Mouse (Mus musculus) lung, postnatal 36 days (tissue): ENCODE measurements around the gene Shd.

Experiments
- DNase-seq: peaks from one replicate; pipeline ENCODE4 v3.0.0; 2022; ENCODE audit warnings: mixed read lengths

Gene Shd

DNA sequence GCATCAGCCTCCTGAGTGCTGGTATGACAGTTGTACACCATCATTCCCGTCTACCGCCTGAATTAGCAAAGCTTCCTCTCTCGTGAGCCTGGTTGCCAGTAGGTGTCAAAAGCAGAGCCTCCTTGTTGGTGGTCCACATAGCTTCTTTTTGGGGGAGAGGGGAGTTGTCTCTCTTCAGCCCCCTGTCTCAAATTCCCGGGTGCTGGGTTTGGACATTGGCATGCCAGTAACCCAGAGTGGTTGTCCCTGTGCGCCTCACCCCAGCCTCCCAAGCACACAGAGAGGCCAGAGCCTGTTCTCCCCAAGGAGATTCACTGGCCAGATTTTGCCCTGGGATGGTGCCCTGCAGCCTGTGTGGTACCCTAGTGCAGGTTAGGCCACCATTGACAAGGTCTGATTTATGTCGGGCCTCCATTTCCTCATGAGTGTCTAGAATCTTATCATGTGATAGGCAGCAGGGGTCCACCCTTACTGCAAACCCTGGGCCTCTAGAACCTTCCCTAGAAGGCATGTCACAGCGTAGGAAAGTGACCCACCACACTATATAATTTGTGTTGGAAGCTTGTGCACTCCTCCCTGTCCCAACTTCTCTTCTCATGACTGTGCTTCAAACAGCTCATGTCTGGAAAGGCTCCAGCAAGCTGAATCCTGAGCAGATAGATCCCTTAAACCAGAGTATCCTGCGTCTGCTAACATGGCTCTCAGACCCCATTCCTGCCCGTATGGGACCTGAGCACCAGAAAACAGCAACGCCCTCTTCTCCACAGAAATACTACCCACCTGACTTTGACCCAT lies 10.1 kb upstream of the Shd start:
- no peak for DNase-seq

- no peak for DNase-seq
Observed at GRCm38 (mm10) chr17:55960791-55961190, 9.5 kb upstream of the Shd start.

DNA sequence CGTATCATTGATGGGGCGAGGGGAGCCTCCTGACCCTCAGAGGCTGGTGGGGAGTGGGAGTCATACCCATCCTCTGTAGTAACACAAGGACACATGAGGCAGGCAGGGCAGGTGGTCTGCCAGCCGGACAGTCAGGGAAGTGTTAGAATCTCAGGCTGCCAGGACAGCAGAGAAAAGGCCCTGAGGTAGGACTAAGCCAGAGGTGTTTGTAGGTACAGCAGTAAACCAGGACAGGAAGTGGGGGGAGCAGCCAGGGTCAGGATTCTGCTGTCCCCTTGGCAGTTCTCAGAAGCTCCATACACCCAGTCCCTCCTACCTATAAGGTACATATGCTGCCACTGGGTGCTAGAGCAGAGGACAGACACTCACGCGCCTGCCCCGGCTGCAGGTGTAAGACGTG lies 8.6 kb upstream of the Shd start:
- no peak for DNase-seq

- peak; percentile 32 for DNase-seq
Observed at GRCm38 (mm10) chr17:55963171-55963570, 7.1 kb upstream of the Shd start.

GRCm38 (mm10) chr17:55964496-55964895 lies 5.8 kb upstream of the Shd start:
- no peak for DNase-seq

GRCm38 (mm10) chr17:55964996-55965395 lies 5.3 kb upstream of the Shd start:
- DNase-seq = no peak

- DNase-seq = no peak
Observed at GRCm38 (mm10) chr17:55967186-55967585, 3.1 kb upstream of the Shd start.

DNA sequence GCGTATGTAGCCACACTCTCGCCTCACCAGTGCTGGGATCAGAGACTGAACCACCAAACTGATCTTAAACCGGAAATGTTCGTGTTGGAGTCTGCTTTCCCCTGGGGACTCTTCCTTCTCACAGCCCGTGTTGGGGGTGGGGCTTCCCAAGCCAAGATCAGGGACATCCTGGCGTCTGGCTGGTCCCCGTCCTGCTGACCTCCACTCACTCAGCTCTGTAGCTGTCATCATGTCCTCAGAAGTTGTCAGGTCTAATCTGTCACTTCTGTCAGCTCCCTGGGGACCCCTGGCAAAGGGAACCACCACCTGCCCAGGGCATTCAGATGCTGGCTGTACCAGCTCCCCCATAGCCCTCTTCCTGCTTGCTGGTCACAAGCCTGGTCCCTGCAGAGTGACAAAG lies 2.1 kb upstream of the Shd start:
- DNase-seq = no peak

DNA sequence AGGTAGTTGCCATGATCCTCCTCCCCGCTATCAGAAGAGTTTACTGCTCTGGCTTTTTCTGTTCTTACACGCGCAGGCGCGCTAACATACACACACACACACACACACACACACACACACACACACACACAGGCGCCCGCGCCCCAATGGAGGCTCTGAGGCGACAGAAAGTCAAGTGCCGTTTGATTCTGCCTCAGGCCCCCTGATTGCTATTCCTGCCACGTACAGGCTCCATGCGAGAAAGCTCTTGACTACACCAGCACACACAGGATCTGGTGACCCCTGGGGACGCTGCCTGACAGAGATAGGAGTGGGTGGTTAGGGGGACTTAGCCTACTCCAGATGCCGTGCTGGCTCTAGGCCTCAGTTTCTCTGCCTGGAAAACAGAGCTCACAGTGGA lies 707 bp upstream of the Shd start:
- no peak for DNase-seq

- no peak for DNase-seq
Observed at GRCm38 (mm10) chr17:55971453-55971852, 1.2 kb downstream of the Shd start.

DNA sequence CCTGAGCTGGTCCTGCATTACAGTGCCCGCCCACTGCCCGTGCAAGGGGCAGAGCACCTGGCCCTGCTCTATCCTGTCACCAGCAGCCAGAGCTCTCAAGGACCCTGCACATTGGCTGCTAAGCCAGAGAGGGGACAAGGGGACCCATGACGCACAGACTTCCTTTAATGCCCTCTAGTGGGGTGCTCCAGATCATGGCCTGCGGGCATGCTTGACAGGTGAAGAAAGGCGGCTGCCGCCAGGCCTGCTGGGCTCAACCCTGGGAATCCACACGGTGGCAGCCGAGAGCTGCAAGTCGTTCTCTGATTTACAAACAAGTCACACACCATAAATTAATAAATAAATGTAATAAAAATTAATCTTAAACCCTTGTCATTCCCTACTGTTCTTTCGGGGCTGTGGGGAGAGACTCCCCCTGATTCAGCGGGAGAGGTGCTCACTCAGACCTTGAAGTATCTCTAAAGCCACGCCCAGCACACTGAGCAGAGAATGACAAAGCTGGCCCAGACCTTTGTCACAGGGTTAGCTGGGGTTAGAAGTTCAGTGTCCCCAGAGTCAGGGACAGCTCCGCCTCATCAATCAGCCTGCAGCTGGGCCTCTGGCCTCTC lies 6.1 kb downstream of the Shd start:
- DNase-seq = peak; percentile 87

- peak; percentile 34 for DNase-seq
Observed at GRCm38 (mm10) chr17:55977301-55977700, 7.0 kb downstream of the Shd start.

DNA sequence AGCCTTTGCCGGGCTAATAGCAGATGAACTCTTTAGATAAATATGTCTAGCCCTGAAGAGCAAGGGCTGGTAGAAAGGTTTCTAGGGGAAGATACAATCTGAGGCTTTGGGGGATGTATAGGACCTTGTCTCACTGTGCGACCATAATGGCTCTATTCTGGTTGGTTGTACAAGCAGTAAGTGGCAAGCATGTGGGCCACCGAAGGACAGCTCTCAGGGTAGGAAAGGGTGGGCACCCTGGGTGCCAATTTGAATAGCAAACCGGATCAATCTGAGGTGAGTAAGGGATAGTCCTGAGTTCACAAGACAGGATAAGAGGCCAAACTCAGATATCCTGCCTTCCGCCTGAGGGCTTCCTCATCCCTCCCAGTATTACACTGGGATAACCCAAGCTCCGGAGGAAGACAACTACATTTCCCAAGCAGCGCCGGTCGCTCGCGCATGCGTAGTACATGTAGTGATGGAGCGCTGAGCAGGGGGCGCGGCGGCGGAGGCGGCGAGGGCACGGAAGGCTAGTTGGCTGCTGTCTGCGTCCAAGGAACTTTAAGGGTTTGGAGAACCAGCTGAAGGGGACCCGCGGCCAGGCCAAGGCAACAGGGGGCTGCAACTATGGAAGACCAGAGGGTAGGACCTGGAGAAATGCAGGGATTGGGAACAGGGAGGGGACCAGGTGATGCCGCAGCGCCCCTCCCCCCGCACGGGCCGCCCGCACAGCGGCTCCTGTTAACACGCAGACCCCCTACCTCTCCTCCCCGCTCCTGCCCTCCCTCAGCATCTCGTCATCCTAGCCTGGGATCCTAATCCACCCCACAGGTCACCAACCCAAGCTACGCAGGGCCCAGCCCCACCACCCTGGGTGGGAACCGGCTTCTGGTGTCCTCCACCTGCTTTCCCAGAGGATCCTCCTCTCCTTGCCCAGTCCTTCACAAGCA lies 16.0 kb downstream of the Shd start, which contains the start of gene Fsd1:
TSS of gene Fsd1 (plus strand) at position 480 of the 932 bp plus-strand sequence.
- DNase-seq = no peak

DNA sequence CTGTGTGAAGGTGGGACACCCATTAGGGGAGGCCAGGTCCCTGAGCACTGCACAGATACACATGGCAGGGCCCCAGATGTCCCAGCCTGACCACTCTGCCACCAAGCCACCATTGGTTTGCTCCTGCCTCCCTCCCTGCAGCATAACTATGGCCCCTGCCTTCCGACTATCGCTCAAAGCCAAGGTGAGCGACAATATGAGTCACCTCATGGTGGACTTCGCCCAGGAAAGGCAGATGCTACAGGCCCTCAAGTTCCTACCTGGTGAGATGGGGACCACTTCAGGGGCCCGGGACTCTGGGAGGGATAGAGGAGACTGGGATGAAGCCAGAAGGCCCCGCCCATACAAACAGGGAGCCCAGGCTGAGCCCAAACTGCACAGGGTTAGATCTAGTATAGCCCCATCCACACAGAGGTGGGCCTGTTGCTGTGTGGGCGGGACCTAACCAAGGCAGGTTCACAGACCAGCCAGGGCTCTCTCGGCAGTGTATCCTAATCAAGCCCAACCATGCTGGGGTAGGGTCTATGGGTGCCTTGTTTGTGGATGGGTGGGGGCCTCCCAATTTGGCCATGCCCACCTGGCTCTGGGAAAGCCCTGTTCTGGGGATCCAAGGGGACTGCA lies 20.1 kb downstream of the Shd start:
- DNase-seq = no peak

GRCm38 (mm10) chr17:55996007-55996406 lies 25.7 kb downstream of the Shd start:
- no peak for DNase-seq

DNA sequence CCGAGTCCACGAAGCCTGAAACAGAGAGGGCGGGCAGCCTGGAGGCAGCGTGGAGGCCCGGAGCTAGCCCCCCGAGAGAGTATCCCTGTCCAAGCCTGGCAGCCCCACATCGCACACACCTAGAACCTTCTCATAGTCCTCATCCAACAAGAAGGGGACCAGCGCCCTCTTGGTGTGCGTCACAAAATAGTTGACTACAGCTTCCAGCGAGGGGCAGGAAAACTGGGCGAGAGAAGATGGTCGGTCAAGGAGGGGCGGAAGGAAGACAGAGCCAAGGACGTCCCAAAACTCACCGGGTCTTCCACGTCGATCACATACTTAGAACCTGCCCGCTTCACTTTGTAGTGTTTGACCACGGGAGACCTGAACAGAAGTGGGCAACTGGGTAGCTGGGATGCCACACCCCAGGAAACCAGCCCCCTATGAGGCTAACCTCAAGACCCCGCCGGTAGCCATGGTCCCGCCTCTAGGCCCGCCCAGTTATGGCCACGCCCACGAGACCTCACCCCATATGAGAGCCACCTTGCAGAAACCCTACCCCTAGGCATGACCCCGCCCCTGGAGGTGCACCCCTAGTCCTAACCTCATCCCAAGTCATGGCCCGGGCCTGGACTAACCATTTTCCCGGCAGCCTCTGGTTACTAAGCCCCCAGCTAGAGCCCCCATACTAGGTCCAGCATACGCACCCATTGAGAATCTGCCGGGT lies 29.7 kb downstream of the Shd start:
- no peak for DNase-seq

GRCm38 (mm10) chr17:56003000-56003399 lies 32.7 kb downstream of the Shd start:
- no peak for DNase-seq

- DNase-seq = peak; percentile 86
Observed at GRCm38 (mm10) chr17:56005415-56006061, 35.3 kb downstream of the Shd start, which contains the start of the genes Stap2 and Mpnd. TSS of gene Stap2 (minus strand) at chr17:56005584. TSS of gene Mpnd (plus strand) at chr17:56005711.

DNA sequence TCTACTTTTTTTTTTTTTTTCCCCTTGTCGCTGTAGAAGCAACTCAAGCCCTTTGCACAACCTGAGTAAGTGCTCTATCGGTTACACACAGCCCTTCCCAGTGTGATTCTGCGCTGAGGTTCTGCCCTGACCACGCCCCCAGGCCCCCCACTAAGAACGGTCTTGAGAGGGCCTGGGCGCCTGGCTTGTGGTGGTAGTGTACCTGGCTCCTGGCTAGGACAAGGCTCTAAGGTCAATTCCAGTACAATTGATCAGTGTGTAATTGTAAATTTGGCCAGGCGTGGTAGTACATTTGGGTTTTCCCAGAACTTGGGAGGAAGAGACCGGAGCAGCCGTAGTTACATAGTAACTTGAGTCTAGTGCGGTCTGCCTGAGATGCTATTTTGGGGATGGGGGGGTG lies 36.7 kb downstream of the Shd start:
- no peak for DNase-seq

DNA sequence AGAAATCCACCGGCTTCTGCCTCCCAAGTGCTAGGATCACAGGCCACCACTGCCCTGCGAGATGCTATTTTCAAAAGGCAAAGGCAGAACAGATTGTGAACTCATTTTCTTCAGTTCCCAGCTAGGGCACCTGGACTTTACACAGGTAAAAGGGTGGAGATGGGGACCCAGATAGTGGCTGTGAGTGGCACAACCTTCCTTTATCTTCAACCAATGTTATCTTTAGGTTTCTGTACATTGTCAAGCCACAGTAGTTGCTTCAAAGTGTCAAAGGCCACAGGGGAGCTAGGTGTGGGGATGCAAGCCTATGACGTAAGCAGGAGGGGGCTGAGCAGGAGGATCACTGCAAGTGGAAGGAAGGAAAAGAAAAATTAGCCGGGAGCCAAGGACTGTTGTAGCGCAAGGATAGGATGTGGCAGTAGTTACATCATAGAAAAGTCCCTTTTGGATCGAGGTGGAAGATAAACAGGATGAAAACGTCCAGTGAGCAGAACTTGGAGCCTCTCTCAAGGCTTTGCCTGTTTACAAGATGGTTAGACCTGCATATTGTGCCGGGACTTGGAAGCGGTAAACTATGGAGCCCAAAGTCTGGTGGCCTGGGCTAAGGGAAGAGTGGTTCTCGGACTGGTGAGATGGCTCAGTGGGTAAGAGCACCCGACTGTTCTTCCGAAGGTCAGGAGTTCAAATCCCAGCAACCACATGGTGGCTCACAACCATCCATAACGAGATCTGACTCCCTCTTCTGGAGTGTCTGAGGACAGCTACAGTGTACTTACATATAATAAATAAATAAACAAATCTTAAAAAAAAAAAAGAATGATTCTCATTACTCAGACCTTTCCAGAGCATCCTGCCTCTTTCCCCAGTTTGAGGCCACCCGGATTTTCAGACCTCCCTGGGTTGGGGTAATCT lies 37.4 kb downstream of the Shd start:
- DNase-seq = no peak
